Mouse (Mus musculus) megakaryocyte, embryonic 14.5 days (primary cell): ENCODE results near the gene Cpa4.

ENCODE experiments used
- FLI1 ChIP-seq: IDR thresholded peaks from 2 replicates; pipeline ENCODE4 v1.6.1; 2012; ENCODE audit warnings: low read length, inconsistent platforms, mixed read lengths
- GATA1 ChIP-seq: IDR thresholded peaks from 3 replicates; pipeline ENCODE4 v1.6.1; 2012; ENCODE audit warnings: mixed read lengths, low read length, inconsistent platforms, borderline replicate concordance

DNA sequence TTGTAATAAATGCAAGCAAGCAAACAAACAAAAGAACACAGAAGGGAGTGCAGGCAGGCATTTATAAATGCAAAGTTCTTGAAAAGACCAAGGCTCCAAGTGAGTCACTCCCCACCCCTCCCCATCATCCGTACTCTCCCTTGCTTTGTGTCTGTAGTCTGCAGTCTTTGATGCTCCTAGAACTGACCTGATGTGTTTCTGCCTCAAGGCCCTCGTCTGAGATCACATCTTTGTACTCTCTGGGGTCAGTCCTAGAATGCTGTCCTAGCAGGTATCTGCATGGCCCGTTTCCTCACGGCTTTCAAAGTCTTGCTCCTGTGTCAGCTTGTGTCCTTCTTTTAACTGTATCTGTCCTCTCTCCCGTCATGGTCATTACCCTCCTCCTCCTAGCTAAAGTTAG lies 51.4 kb downstream of the Cpa4 start:
- no peak for TF ChIP-seq GATA1
- no peak for TF ChIP-seq FLI1
